Mouse (Mus musculus): ENCODE results near the gene Cntnap5c. TPM values are rescaled to one million over a fixed set of nuclear protein-coding genes. Genes with fewer than 3 reads are reported as not detected.

Gene Cntnap5c
- polyA plus RNA-seq, 1 experiment from 2014 or later = not detected

GRCm38 (mm10) chr17:58107901-58108300 is 338.5 kb downstream of the Cntnap5c start:
- H3K4me1 ChIP-seq (ENCODE audit: control insufficient read depth, insufficient read depth, low read length) = no peaks in the 10 kb centered on the region
- no peak overlapping the region for H3K4me2 ChIP-seq (ENCODE audit: low read depth, low read length)
- no peaks in the 10 kb centered on the region for H3K27me3 ChIP-seq (ENCODE audit: control insufficient read depth, insufficient read depth, low read length)
- 86% methylated on average over 3 of the region's 3 CpGs for WGBS
- H3K4me3 ChIP-seq (replicated peaks; ENCODE audit: low read length) = no peak overlapping the region
- no peak for ATAC-seq (ENCODE audit: insufficient read depth, low FRiP score)
- no peaks in the 10 kb centered on the region for H3K9me3 ChIP-seq (replicated peaks; ENCODE audit: control insufficient read depth, low read length)
- H3K9ac ChIP-seq (ENCODE audit: low read length) = no peak overlapping the region
- H3K36me3 ChIP-seq (ENCODE audit: control insufficient read depth, insufficient read depth, low read length) = no peaks in the 10 kb centered on the region
- H3K27ac ChIP-seq (ENCODE audit: low read length) = no peak overlapping the region

- no peak overlapping the region for H3K4me2 ChIP-seq (ENCODE audit: low read depth, low read length)
- H3K27me3 ChIP-seq (ENCODE audit: control insufficient read depth, insufficient read depth, low read length) = no peaks in the 10 kb centered on the region
- no peak overlapping the region for H3K4me3 ChIP-seq (replicated peaks; ENCODE audit: low read length)
- no peak overlapping the region for H3K27ac ChIP-seq (ENCODE audit: low read length)
- H3K9me3 ChIP-seq (replicated peaks; ENCODE audit: control insufficient read depth, low read length) = no peaks in the 10 kb centered on the region
- ATAC-seq (ENCODE audit: insufficient read depth, low FRiP score) = no peak
- WGBS = 66% methylated on average over 1 of the region's 1 CpGs
- no peaks in the 10 kb centered on the region for H3K36me3 ChIP-seq (ENCODE audit: control insufficient read depth, insufficient read depth, low read length)
- no peak overlapping the region for H3K9ac ChIP-seq (ENCODE audit: low read length)
- H3K4me1 ChIP-seq (ENCODE audit: control insufficient read depth, insufficient read depth, low read length) = no peaks in the 10 kb centered on the region
Measured at GRCm38 (mm10) chr17:58108335-58108734, 339.0 kb downstream of the Cntnap5c start.

DNA sequence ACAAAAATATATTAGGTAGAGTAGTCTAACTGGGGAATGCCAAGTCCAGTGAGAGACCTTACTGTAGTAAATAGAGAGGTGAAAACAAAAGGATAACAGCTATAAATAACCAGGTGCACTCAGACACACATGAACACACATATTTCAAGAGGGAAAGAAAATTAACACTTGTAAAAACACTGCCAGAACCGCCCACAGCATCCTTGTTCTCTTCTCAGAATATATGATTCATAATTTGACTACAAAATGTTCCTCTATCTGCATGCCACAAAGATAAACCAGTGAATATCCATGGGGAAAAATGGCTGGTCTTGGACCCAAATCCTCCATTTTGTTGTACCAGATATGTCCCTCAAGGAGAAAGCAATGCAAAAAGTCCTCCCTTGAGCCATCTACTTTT is 417.8 kb downstream of the Cntnap5c start:
- Histone ChIP-seq H3K4me1 (ENCODE audit: control insufficient read depth, insufficient read depth, low read length) (no peaks in the 10 kb centered on the region), H3K9ac (ENCODE audit: low read length) (no peak overlapping the region), H3K4me2 (ENCODE audit: low read depth, low read length) (no peak overlapping the region), H3K27me3 (ENCODE audit: control insufficient read depth, insufficient read depth, low read length) (no peaks in the 10 kb centered on the region), H3K4me3 (replicated peaks; ENCODE audit: low read length) (no peak overlapping the region), H3K36me3 (ENCODE audit: control insufficient read depth, insufficient read depth, low read length) (no peaks in the 10 kb centered on the region), H3K9me3 (replicated peaks; ENCODE audit: control insufficient read depth, low read length) (no peaks in the 10 kb centered on the region), H3K27ac (ENCODE audit: low read length) (no peak overlapping the region)
- ATAC-seq (ENCODE audit: insufficient read depth, low FRiP score) = no peak
- WGBS = 58% methylated on average over 1 of the region's 1 CpGs

- ATAC-seq (ENCODE audit: insufficient read depth, low FRiP score) = no peak; the same call in 1 of the 2 replicates
- 78% methylated on average over 2 of the region's 2 CpGs for WGBS
- Histone ChIP-seq H3K4me3 (replicated peaks; ENCODE audit: low read length) (no peak overlapping the region), H3K4me2 (ENCODE audit: low read depth, low read length) (no peak overlapping the region), H3K4me1 (ENCODE audit: control insufficient read depth, insufficient read depth, low read length) (no peaks in the 10 kb centered on the region), H3K9me3 (replicated peaks; ENCODE audit: control insufficient read depth, low read length) (no peaks in the 10 kb centered on the region), H3K27ac (ENCODE audit: low read length) (no peak overlapping the region), H3K36me3 (ENCODE audit: control insufficient read depth, insufficient read depth, low read length) (no peaks in the 10 kb centered on the region), H3K9ac (ENCODE audit: low read length) (no peak overlapping the region), H3K27me3 (ENCODE audit: control insufficient read depth, insufficient read depth, low read length) (no peaks in the 10 kb centered on the region)
Measured at GRCm38 (mm10) chr17:58201148-58201547, 431.8 kb downstream of the Cntnap5c start.

DNA sequence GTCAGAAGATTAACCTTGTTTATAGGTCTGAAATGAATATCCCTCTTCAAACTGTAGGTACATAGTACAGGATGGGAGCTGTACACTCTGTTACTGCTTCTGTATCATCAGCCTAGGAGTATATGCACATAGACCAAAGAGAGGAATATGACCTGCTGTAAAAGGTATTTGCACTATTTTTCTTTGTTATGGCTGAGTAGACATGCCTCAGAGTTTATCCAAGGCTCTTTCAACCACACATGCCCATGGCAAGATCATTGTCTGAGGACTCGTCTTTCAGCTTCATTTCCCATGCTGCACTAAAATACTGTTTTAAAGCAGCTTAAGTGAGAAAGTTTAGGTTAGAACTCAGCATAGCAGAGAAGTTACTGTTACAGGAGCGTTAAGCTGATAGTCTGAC is 498.7 kb downstream of the Cntnap5c start:
- Histone ChIP-seq H3K27ac (ENCODE audit: low read length) (no peak overlapping the region), H3K36me3 (ENCODE audit: control insufficient read depth, insufficient read depth, low read length) (no peaks in the 10 kb centered on the region), H3K4me1 (ENCODE audit: control insufficient read depth, insufficient read depth, low read length) (no peaks in the 10 kb centered on the region), H3K9me3 (replicated peaks; ENCODE audit: control insufficient read depth, low read length) (no peaks in the 10 kb centered on the region), H3K9ac (ENCODE audit: low read length) (no peak overlapping the region), H3K4me2 (ENCODE audit: low read depth, low read length) (no peak overlapping the region), H3K4me3 (replicated peaks; ENCODE audit: low read length) (no peak overlapping the region), H3K27me3 (ENCODE audit: control insufficient read depth, insufficient read depth, low read length) (no peaks in the 10 kb centered on the region)
- ATAC-seq (ENCODE audit: insufficient read depth, low FRiP score) = no peak
- WGBS = 79% methylated on average over 2 of the region's 2 CpGs

GRCm38 (mm10) chr17:58351310-58351709 is 581.9 kb downstream of the Cntnap5c start:
- Histone ChIP-seq H3K36me3 (ENCODE audit: control insufficient read depth, insufficient read depth, low read length) (no peaks in the 10 kb centered on the region), H3K4me3 (replicated peaks; ENCODE audit: low read length) (no peak overlapping the region), H3K27me3 (ENCODE audit: control insufficient read depth, insufficient read depth, low read length) (no peaks in the 10 kb centered on the region), H3K9ac (ENCODE audit: low read length) (no peak overlapping the region), H3K4me2 (ENCODE audit: low read depth, low read length) (no peak overlapping the region), H3K27ac (ENCODE audit: low read length) (no peak overlapping the region), H3K9me3 (replicated peaks; ENCODE audit: control insufficient read depth, low read length) (no peaks in the 10 kb centered on the region), H3K4me1 (ENCODE audit: control insufficient read depth, insufficient read depth, low read length) (no peaks in the 10 kb centered on the region)
- ATAC-seq (ENCODE audit: insufficient read depth, low FRiP score) = no peak
- 69% methylated on average over 6 of the region's 6 CpGs for WGBS

DNA sequence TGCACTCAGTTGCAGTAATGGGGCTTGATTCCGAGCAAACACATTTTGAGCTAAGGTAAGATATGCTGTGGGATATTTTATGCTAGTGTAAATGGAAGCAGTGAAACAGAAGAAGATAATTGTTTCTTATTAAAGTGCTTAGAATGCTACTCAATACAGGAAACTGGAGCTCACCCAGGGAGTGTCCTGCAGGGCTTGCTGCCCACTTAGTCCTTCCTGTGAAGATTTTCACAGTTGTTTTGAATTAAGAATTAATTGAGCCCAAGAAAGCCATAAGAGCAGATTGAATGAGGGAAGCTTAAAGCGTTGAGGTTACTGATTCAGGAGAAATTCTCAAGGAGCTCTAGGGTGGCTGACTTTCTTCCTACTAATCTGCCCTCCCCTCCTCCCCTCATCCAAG is 586.9 kb downstream of the Cntnap5c start:
- H3K4me2 ChIP-seq (ENCODE audit: low read depth, low read length) = no peak overlapping the region
- no peak for ATAC-seq (ENCODE audit: insufficient read depth, low FRiP score)
- H3K36me3 ChIP-seq (ENCODE audit: control insufficient read depth, insufficient read depth, low read length) = no peaks in the 10 kb centered on the region
- no peaks in the 10 kb centered on the region for H3K27me3 ChIP-seq (ENCODE audit: control insufficient read depth, insufficient read depth, low read length)
- WGBS = 35% methylated on average over 2 of the region's 2 CpGs
- H3K4me1 ChIP-seq (ENCODE audit: control insufficient read depth, insufficient read depth, low read length) = no peaks in the 10 kb centered on the region
- H3K27ac ChIP-seq (ENCODE audit: low read length) = no peak overlapping the region
- no peak overlapping the region for H3K9ac ChIP-seq (ENCODE audit: low read length)
- no peaks in the 10 kb centered on the region for H3K9me3 ChIP-seq (replicated peaks; ENCODE audit: control insufficient read depth, low read length)
- no peak overlapping the region for H3K4me3 ChIP-seq (replicated peaks; ENCODE audit: low read length)

GRCm38 (mm10) chr17:58363582-58364267 is 594.4 kb downstream of the Cntnap5c start:
- Histone ChIP-seq H3K36me3 (ENCODE audit: control insufficient read depth, insufficient read depth, low read length) (no peaks in the 10 kb centered on the region), H3K9me3 (replicated peaks; ENCODE audit: control insufficient read depth, low read length) (no peaks in the 10 kb centered on the region), H3K4me1 (ENCODE audit: control insufficient read depth, insufficient read depth, low read length) (no peaks in the 10 kb centered on the region), H3K4me3 (replicated peaks; ENCODE audit: low read length) (no peak overlapping the region), H3K27ac (ENCODE audit: low read length) (no peak overlapping the region), H3K4me2 (ENCODE audit: low read depth, low read length) (no peak overlapping the region), H3K9ac (ENCODE audit: low read length) (no peak overlapping the region), H3K27me3 (ENCODE audit: control insufficient read depth, insufficient read depth, low read length) (no peaks in the 10 kb centered on the region)
- no peak for ATAC-seq (ENCODE audit: insufficient read depth, low FRiP score)
- WGBS = 68% methylated on average over 4 of the region's 4 CpGs

DNA sequence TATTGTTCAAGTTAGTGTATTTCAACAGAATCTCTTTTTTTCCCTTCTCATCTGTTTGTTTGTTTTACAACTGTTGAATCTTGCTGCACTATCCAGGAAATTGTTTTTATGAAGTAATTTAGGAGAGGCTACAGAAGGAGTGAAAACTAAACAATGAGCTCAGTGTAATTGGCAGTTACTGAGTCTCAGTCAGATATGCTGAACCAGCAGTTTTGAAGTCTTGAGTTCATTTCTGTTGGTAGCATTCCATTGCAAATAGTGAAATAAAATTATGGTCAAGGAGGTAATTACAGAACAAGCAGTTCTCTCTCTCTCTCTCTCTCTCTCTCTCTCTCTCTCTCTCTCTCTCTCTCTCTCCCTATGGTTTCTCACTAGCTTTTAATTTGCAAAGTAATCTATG is 600.7 kb downstream of the Cntnap5c start:
- no peaks in the 10 kb centered on the region for H3K27me3 ChIP-seq (ENCODE audit: control insufficient read depth, insufficient read depth, low read length)
- no peak for ATAC-seq (ENCODE audit: insufficient read depth, low FRiP score)
- H3K9me3 ChIP-seq (replicated peaks; ENCODE audit: control insufficient read depth, low read length) = no peaks in the 10 kb centered on the region
- no peak overlapping the region for H3K27ac ChIP-seq (ENCODE audit: low read length)
- no peak overlapping the region for H3K4me3 ChIP-seq (replicated peaks; ENCODE audit: low read length)
- no peak overlapping the region for H3K4me2 ChIP-seq (ENCODE audit: low read depth, low read length)
- H3K4me1 ChIP-seq (ENCODE audit: control insufficient read depth, insufficient read depth, low read length) = no peaks in the 10 kb centered on the region
- H3K36me3 ChIP-seq (ENCODE audit: control insufficient read depth, insufficient read depth, low read length) = no peaks in the 10 kb centered on the region
- no peak overlapping the region for H3K9ac ChIP-seq (ENCODE audit: low read length)

Measured in stomach, embryonic 16.5 days (tissue).